In the genomic region with DNA sequence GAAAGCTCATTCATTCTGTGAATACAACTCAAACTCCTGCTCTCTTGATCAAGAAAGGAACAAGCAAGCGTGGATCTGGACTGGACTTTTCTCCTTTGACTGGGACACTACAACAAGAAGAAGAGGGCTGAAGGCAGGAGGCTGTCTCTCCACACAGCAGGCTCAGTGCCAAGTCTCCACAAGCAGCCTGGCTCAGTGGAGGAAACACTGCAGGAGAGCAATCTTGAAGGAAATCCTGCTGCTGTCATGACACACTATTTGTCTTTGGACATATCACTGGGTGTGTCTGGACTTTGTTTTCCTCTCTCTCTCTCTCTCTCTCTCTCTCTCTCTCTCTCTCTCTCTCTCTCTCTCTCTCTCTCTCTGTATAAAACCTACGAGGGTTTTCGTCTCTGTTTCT, we compare ENCODE assay signal across 14 mouse cellular contexts.
DNase-seq lines count a peak whose midpoint lies in the region; ATAC-seq and TF ChIP-seq lines count a peak whose summit lies in the region.
"Had no signal": no experiment of that assay in that cellular context is flagged by ENCODE, and none has a peak within 500 bp of the region (broad histone marks: within the 10 kb centered on the region; RNA-seq: fewer than 3 reads in every experiment).

No protein-coding gene starts in this region.

- TF ChIP-seq CTCF in kidney, adult 2 months (conservative IDR thresholded peaks at IDR 0.05; ENCODE audit: insufficient read depth, insufficient read length, low read depth, low read length), result no peak

- no peaks in the 10 kb centered on the region for H3K27me3 ChIP-seq in liver, embryonic 11.5 days (replicated peaks; ENCODE audit: control insufficient read depth, insufficient read depth, low read length)
- no peaks in the 10 kb centered on the region for H3K27me3 ChIP-seq in kidney, adult 2 months (replicated peaks; ENCODE audit: control insufficient read depth, insufficient read depth, low read length)
- H3K27me3 ChIP-seq in forebrain, embryonic 16.5 days (replicated peaks; ENCODE audit: control insufficient read depth, insufficient read depth, low read length), result no peaks in the 10 kb centered on the region
- H3K27me3 ChIP-seq: forebrain, embryonic 15.5 days; limb, embryonic 13.5 days had no signal

- DNase-seq in adrenal gland, adult (ENCODE audit: inconsistent age in 2 of 2, low spot score in 1 of 2), result peak; percentile 19 to 49
- no peak for DNase-seq in adrenal gland, postnatal 4 days (ENCODE audit: low spot score in 2 of 2)
- peak; percentile 12 for DNase-seq in liver
- no peak for DNase-seq in liver, embryonic 11.5 days (ENCODE audit: low spot score)
- peak; percentile 60 for DNase-seq in kidney, adult 2 months
- DNase-seq in lung, postnatal 14 days, result peak; percentile 56
- no peak for DNase-seq in frontal cortex, postnatal 25 days (ENCODE audit: low spot score in 2 of 2)
- DNase-seq: embryo, embryonic 11 days; thymus, postnatal 36 days had no signal

- no peaks in the 10 kb centered on the region for H3K4me1 ChIP-seq in liver, embryonic 11.5 days (replicated peaks; ENCODE audit: control insufficient read depth, insufficient read depth, low read length)
- no peaks in the 10 kb centered on the region for H3K4me1 ChIP-seq in kidney, adult 2 months (ENCODE audit: control insufficient read depth, insufficient read depth, low read length)
- H3K4me1 ChIP-seq in forebrain, embryonic 16.5 days (replicated peaks; ENCODE audit: control insufficient read depth, insufficient read depth, low read length), result no peaks in the 10 kb centered on the region
- H3K4me1 ChIP-seq: forebrain, embryonic 15.5 days; limb, embryonic 13.5 days had no signal

- H3K27ac ChIP-seq in liver, embryonic 11.5 days (ENCODE audit: low read depth, low read length), result no peak overlapping the region
- no peak overlapping the region for H3K27ac ChIP-seq in kidney, adult 2 months (ENCODE audit: insufficient read depth, low read depth, low read length)
- no peak overlapping the region for H3K27ac ChIP-seq in forebrain, embryonic 16.5 days (ENCODE audit: low read length)
- H3K27ac ChIP-seq: forebrain, embryonic 15.5 days; limb, embryonic 13.5 days had no signal

- 49% methylated on average over 3 of the region's 3 CpGs for WGBS in liver, embryonic 11.5 days
- WGBS in kidney, adult 2 months, result 57% methylated on average over 3 of the region's 3 CpGs
- WGBS in forebrain, embryonic 16.5 days, result 76% methylated on average over 3 of the region's 3 CpGs

- H3K9me3 ChIP-seq in liver, embryonic 11.5 days (ENCODE audit: control insufficient read depth, low read length), result no peaks in the 10 kb centered on the region
- 0 out of 2 replicates have a peak, but pooled peaks cover 2% of the 10 kb centered on the region for H3K9me3 ChIP-seq in forebrain, embryonic 16.5 days (ENCODE audit: control insufficient read depth, low read length)
- H3K9me3 ChIP-seq: forebrain, embryonic 15.5 days; G1E; limb, embryonic 13.5 days had no signal

- H3K4me2 ChIP-seq in liver, embryonic 11.5 days, result no peak overlapping the region
- H3K4me2 ChIP-seq in forebrain, embryonic 16.5 days (ENCODE audit: low read length), result no peak overlapping the region
- H3K4me2 ChIP-seq: forebrain, embryonic 15.5 days; limb, embryonic 13.5 days had no signal

- no peak overlapping the region for H3K4me3 ChIP-seq in liver, embryonic 11.5 days (ENCODE audit: low read depth, low read length)
- no peak overlapping the region for H3K4me3 ChIP-seq in kidney, adult 2 months (ENCODE audit: insufficient read depth, low read depth, low read length)
- H3K4me3 ChIP-seq in forebrain, embryonic 16.5 days (replicated peaks; ENCODE audit: low read length), result no peak overlapping the region
- H3K4me3 ChIP-seq: forebrain, embryonic 15.5 days; limb, embryonic 13.5 days had no signal

- no peak for ATAC-seq in liver, embryonic 11.5 days (replicated peaks; ENCODE audit: low FRiP score)
- no peak for ATAC-seq in forebrain, embryonic 16.5 days
- ATAC-seq: forebrain, embryonic 15.5 days; intestine, postnatal 0 days had no signal

- no peaks in the 10 kb centered on the region for H3K36me3 ChIP-seq in liver, embryonic 11.5 days (ENCODE audit: control insufficient read depth, insufficient read depth, low read length)
- H3K36me3 ChIP-seq in kidney, adult 2 months (ENCODE audit: control insufficient read depth, insufficient read depth, low read length), result no peaks in the 10 kb centered on the region
- no peaks in the 10 kb centered on the region for H3K36me3 ChIP-seq in forebrain, embryonic 16.5 days (ENCODE audit: control insufficient read depth, insufficient read depth)
- H3K36me3 ChIP-seq: forebrain, embryonic 15.5 days; G1E; limb, embryonic 13.5 days had no signal

- H3K9ac ChIP-seq in liver, embryonic 11.5 days (ENCODE audit: low read depth, low read length), result no peak overlapping the region
- no peak overlapping the region for H3K9ac ChIP-seq in forebrain, embryonic 16.5 days (replicated peaks; ENCODE audit: low read depth, low read length)
- H3K9ac ChIP-seq: forebrain, embryonic 15.5 days; limb, embryonic 13.5 days had no signal

- TF ChIP-seq POLR2A in kidney, adult 2 months (IDR thresholded peaks at IDR 0.05; ENCODE audit: low read depth, low read length), result no peak

Comparison
In these comparisons a context has a peak if more than half of its experiments do, and no peak if none do; other contexts are left out.
1. DNase-seq: peak in adrenal gland, adult (2 of 2), liver (single experiment), kidney, adult 2 months (single experiment) and lung, postnatal 14 days (single experiment); none in adrenal gland, postnatal 4 days (0 of 2), liver, embryonic 11.5 days (single experiment) and frontal cortex, postnatal 25 days (0 of 2).